Mouse (Mus musculus) adrenal gland, postnatal 10 days (tissue): ENCODE measurements at regions not wholly inside any gene's neighbourhood (a gene's known extent, or its start where the extent isn't known, plus 50 kb on each side); places are given as distances from the start of the nearest gene placed in this dataset.

Experiments
- DNase-seq: peaks from one replicate; pipeline ENCODE4 v3.0.0; 2021; ENCODE audit warnings: mixed read lengths

DNA sequence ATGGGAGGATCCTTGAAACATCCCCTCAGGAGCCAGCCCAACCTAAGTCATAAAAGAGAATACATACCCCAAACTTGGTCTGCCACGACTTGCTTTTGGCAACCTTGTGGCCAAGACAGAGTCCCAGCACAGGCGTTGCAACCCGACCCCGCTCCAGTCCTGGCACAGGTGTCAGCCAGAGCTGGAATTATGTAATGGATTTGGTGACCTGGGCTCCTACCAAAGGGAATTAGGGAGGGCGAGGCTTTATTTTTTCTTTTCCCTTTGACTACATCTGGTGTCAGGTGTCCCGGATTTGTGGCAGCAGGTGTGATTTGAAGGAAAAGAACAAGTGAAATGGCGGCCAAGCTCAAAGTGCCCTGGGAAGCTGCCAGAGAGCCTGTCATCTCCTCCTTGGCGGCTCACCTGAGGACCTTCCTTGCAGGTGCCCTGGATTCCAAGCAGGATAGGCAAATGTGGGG, 212.9 kb downstream of the Mef2c start:
- DNase-seq = no peak

DNA sequence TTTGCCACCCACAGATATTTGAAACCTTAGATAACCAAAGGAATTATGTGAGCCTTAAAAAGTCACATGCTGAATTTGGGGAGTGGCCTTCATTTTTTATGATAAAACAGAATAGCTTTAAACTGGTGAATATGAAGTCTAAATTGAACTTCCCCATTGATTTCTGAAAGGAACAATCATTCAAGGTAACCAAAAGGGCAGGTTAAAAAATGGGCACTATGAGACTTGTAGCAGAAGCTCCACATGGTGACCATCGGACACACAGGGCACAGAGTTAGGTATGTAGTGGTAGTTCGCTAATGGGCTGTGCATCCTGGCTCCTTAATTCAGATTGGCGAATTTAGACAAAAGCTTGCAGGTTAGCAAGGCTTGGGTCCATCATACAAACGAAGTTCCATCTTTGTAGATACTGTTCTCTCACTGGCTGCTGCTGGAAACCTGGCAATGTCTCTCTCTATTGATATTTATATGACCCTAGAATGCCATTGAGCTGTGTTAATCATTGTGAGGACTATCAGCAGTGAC, 213.9 kb downstream of the Mef2c start:
- no peak for DNase-seq

DNA sequence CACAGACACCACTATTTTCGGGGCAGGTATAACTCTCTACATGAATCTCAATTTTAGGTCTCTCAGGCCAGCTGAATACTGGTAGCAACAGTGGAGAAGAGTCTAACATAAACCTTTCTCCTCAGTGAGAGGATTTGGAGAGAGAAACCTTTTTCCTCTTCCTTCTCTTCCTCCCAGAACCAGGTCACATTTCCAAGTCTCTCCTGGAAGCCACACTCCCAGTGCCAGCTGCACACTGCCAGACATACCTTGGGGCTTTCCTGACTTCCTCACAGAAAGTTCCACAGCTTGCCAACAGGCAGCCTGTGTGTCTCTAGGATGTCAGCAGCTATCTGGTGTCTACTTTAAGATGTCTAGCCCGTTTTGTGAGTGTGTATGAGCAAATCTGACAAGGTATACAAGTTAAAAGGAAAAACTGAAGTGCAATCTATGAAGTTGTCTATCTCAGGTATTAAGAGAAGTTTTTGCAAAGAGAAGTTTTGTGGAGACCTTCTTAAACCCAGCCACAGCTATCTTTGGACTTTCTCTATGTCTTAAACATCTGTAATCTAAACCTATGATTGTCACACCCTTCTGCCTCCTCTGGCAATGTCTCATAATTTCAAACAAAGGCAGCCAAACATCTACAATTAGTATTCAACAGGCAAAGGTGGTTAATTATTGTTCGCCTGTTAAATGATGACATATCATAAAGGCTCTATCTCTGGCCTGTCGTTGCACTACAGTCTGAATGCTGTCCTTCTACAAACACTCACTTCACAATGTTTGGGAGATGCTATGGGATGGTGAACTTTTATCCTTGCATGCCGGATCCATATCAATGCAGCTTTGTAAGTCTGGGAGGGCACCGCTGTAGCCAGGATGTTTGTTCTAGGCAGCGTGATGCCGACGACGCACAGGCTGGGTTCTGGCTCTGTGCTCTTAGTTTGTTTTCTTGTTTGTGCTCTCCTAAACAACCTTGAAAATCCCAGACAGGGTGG, 214.9 kb downstream of the Mef2c start:
- DNase-seq = no peak

DNA sequence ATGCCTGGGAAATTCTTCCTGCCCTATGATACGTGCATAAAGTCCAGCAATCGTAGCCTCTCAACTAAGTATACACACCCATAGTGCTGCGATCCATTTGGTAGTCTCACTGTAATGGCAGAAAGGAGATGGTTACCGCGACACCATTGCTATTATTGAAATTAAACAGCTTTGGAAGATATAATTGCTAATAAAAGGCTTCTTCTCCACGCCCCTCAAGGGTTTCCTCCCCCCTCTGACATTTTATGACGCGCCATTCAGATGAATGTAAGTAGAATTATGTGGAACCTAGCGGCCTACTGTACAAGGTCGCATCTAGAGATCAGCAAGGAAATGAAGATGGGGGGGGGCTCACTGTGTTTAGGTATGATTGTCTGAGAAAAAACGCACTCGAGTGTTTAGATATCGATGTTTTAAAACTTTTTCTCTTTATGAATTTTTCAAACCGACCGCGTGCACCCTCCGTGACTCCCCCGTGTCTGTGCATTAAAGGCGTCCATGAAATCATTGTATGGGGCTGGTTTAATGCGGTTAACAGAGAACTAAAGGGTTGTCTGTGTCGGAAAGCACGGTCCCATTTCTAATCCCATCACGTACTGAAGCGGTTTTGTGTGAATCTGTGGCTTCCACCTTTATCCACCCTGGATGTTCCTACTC, 215.9 kb downstream of the Mef2c start:
- DNase-seq = no peak

DNA sequence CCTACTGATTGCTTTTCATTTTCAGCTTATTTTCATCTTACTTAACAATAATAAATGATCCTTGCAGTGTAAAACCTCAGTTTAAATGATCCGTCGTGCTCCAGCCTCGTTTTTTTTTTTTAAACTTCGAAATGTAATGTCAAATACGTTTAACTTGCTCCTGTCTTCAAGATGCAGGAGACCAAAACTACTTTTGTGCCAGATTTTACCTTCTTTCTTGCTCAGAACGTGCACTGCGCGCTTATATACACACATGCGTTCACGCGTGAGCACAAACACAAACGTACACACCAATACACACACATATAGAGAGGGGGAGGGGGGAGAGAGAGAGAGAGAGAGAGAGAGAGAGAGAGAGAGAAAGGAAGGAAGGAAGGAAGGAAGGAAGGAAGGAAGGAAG, 216.5 kb downstream of the Mef2c start:
- no peak for DNase-seq

DNA sequence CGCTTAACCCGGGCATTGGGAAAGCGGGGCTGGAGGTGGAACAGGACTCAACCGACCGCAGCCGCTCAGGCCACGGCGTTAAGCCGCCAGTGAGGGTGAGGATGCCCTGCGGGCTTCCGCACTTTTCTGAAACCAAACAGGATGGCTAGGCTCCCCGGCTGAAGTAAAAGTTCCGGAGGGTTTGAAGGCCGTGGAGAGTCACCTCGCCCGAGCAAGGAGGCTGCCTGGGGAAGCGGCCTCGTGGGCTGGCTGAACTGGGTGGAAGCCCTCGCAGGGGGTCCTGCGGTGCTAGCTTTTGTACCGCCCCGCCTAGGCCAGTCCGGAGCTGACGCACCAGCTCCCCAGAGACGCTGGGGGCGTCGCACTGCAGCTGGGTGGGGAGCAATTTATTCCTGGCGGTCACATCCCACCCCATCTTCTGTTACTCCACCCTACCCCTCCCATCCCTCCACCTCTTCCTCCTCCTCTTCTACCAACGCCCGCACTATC, 217.1 kb downstream of the Mef2c start:
- no peak for DNase-seq

DNA sequence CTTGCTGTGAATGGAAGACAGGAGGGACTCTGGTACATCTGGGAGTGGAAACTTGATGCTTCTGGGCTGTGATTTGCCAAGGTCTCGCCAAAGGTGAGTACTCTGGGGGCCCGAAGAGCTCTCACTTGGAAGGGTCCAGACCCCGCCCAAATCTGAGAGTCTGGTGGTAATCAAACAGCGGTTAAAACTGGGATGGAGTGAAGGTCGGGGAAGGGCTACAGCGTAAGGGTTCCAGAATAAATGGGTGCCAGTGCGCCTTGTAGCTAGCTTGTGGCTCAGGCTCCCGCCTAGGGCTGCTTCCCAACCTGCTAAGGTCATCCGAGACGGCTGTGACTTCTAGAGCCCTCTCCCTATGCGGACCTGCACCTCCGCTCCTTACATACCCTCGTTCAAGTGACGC, 217.7 kb downstream of the Mef2c start:
- DNase-seq = no peak

DNA sequence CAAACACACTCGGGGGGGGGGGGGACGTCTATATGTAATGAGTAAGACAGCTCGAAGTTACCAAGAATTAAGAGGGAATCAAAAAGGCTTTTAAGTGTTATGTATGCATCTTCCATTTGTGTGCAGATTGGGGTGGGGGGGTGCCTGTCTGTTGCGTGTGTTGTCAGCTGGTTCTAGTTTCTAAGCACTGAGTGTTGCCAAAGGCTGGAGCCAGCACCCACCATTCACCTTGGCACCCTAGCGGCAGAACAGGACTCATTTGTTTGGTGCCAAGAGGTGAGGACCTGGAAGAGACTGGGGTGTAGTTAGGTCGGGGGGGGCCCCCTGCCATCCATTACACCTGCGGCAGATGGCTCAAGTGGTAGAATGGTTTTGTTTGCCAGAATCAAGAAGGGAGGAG, 218.4 kb downstream of the Mef2c start:
- no peak for DNase-seq

DNA sequence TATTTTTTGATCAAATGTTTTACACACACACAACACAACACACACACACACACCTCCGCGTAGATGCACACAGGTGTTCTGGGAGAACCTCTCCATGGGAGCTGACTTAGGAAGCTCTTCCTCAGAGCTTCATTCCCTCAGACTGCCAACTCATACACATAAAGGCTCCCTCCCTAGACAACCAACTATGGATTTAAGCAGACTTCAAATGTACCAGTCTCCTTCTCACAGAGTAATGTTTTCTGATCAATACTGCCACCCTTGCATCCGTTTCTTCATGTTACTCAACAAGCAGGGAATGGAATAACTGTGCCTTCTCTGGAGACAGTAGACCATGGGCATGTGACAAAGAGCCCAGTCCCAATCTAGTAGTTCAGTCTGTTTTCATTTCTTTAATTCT, 219.0 kb downstream of the Mef2c start:
- DNase-seq = no peak

DNA sequence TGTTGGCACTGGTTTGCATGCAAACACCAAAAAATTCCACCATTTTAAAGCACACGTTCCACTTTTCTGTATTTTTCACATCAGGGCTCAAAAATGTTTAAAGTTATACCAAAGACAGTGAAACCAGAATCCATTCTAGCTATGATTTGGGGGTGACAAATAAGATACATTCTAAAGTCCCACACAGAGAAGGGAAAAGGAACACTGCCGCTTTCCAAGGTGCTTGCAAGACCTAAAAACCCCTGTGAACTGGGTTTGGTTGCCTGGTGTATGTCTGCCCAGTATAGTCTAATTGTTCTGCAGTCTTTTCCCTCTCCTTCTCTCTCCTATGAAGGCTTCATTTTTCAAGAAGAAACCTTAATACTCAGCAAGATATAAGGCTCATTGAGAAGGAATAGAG, 219.6 kb downstream of the Mef2c start:
- no peak for DNase-seq

DNA sequence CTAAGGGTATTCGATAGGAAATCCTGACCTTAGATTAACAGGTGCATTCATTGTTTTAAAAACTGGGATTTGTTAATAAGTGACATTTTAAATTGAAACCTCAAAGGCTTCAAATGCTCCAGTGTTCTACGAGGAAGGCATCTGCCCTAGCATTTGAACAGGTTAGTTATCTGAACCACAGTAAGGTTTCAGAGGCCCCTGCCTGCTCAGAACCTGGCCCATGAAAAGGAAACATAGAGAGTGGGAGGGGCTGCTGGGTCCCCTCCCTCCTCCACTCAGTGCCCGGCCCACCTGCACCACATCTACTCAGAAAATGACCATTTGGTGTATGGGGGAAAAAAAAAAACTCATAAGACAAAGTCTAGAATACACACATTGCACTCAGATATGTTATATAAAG, 220.4 kb downstream of the Mef2c start:
- no peak for DNase-seq

DNA sequence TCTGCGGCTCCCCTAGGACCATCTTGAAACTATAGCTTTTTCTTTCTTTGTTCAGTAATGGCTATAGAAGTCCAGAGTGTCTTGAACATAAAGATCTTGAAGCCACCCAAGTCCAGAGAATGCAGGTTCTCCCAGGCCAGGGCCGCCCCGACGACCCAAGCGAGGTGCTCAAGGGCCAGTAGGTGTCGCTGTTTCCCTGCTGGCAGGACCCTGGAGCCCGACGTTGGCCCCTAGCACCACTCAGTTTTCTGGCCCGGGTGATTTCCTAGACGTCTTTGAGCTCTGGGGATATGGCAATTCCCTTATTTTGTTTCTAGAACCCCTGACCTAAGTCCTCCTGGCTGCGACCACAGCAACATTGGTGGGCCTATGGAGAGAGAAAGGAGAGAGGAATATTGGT, 221.2 kb downstream of the Mef2c start:
- peak; percentile 73 for DNase-seq

DNA sequence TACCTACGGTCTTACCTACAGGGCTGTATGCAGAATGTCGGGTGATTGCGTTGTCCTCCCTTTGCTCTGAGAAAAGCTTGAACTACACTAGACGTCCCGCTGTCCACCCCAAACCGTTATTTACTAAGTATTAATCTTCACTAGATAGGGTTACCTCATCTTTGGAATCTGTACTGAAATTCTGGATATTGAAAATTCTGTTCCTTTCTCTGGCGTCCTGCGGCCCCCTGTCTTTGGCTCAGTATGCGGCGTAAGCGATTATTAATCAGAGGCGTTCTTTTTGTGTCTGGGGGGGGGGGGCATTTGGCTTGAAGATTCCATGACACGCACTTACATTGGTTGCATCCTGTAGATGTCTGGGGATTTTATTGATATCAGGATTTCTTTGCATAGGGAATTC, 222.0 kb downstream of the Mef2c start:
- no peak for DNase-seq

DNA sequence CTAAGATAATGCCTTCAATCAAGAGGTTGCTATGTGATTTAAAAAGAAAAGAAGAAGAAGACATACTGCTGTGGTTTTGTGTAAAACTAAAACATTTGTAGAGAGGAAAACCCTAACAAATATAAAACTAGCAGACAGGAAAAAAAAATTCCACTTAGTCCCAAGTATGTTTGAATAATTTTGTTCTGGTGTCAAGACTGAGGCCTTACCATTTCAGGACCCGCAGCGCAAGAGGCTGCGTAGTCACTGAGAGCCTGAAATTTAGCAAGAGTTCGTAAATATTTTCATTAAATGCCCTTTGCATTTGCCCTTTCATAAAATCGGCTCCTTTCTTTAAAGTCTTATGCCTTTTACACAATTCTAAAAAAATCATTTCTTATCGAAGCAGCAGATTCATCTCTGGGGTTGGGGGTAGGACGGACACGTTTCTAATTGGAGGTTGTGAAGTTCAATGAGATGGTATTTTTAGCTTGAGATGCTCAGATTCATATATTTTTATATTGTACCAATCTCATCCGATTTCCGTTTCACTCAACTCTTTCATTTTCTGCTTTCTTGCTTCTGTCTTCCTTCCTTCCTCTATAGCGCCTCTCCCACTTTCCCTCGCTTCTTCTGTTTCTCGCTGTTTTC, 222.6 kb downstream of the Mef2c start:
- DNase-seq = no peak

DNA sequence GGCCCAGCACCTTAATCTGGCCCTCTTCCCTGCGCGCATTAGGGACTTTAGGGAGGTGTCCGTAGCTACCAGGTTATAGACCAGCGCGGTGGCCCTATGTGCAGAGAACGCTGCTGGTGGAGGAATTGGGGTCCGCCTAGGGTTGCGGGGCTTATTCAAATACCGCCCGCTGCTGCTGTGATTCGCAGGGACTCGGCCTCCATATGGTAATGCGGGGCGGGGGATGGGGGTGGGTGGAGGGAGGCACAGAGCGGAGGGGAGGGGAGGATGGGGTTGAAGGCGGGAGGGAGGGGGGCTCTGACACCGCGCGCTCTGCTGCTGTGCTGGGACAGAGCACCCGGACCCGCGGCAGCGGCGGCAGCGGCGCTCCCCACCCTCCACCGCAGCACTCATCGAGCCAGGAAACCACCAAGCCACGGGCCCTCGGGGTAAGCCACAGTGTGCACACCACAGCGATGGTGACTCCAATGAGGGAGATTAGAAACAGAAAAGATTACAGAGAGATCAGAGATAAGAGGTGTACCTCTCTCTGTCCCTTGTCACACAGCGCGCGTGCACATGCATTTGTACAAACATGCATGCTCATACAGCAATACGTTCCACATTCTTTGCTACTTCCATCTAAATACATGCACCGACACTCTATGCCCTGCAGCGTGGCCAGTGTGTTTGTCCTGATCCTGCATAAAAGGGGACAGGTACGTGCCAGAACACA, 223.4 kb downstream of the Mef2c start:
- no peak for DNase-seq

DNA sequence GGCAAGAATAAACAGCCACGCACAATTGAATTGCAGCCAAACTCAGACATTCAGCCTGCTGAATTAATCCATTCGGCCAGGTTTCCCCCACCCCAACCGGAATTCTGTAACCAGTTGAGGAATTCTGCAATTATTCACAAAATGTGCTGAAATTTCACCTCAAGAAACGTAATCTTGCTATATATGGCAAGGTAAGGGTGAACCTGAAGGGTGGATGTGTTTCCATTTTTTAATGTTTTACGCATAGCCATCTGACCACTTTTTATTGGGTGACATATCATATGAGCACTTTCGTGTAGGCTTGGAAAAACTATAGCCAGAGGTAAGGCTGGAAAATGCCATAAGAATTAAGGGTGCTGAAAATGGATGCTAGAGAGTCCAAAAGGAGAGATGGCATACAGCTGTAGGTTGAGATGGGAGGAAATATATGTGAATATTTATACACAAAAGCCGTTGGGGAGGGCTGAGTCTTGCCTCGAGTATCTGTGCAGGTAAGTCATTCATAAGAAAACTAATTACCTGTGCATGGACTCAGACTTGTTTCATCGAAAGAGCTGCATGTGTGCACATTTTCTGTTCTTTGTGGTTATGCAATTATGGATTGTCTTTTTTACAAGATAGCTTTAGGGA, 224.0 kb downstream of the Mef2c start:
- DNase-seq = no peak

DNA sequence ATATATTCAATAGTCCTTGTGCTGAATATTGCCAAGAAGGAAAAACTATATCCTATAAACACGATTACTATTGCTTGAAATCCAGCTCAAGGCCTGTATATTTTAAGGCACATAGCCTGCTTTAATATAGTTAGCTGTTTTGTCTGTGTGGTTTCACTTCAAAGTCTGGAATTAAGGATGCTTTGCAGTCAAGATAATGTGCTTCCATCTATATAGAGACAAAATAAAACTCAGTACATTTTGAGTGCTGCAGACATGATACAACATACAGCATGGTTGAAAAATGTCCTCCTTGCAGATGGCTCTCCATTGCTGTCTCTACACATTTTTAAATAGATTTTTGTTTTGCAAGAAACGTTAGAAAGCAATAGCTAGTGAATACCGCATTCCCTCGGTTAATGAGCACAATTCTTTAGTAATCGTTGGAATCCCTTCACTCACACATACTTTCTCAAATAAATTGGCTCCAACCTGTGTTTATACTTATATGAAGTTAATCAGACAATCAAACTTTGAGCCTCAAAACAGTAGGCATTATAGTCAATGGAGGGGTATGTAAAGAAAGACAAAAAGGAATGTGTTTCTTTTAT, 224.7 kb downstream of the Mef2c start:
- DNase-seq = no peak

DNA sequence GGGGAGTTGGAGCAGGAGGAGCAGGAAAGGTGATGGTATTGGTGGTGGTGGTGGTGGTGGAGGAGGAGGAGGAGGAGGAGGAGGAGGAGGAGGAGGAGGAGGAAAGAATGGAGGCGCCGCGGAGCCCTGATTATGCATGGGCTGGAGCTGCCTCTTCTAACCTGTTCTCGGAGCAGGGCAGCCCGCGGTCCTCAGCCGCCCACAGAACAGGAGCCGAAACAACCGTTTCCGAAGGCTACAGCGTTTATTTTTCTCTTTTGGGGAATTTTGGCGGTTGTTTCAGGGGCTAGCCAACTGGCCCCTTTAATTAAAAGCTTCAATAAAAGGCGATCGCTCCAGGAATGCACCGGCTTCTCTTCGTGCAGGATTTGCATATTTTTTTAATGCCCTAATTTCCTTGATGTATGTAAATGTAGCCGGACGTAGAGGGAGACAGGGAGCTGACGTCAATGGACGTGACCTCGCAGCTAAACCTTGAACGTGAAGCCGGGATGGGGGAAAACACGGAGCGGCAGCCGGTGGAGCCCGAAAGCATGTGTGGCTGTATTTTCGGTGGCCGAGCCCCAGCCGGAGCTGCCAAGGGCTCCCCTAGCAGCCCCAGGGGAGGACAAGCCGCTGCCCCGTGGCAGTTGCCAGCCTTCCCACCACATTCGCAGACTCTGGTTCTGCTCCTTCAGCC, 225.6 kb downstream of the Mef2c start:
- DNase-seq = peak; percentile 60

DNA sequence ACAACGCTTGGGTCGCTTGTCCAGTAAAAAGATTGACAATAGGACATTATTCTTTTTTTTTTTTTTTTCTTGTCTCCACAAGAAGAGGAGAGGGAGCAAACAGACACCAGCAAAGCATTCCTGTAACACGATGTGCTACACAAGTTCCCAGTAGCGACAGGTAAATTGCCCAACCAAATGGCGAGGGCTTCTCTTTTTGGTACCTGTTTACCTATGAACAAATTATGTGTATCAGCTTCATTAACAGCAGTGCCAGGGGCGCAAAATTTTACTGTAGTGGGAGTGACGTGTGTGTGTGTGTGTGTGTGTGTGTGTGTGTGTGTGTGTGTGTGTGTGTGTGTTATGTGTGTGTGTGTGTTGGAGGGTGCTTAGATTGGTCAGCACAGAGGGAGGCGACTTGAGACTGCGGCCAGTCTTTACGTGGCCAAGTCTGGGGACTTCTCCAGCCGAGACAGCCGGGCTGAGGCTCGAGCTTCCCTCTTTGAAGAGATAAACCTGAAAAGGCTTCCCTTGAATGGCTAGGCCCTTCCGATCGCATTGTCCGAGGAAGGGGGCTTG, 226.4 kb downstream of the Mef2c start:
- no peak for DNase-seq
